Mouse (Mus musculus) brain, embryonic 14.5 days (tissue): ENCODE data around the gene Braf.

ENCODE experiments used
- CTCF ChIP-seq: fragments of 200-500 bp; IDR thresholded peaks from 2 replicates; pipeline ENCODE4 v1.5.1; 2012; ENCODE audit warnings: inconsistent platforms, mild to moderate bottlenecking, moderate library complexity, borderline replicate concordance; ENCODE audit not compliant: insufficient read depth, insufficient read length; ENCODE audit errors: extremely low read depth
- POLR2A ChIP-seq: fragments of 200-500 bp; IDR thresholded peaks from 2 replicates; pipeline ENCODE4 v1.6.1; 2012; ENCODE audit warnings: mild to moderate bottlenecking, inconsistent platforms, borderline replicate concordance; ENCODE audit not compliant: poor library complexity, insufficient read depth, insufficient read length, severe bottlenecking; ENCODE audit errors: extremely low read depth

- TF ChIP-seq CTCF (no peak), POLR2A (peak; percentile 88)
These were observed 167.5 kb downstream of the Braf start, which contains the start of gene Dennd2a for GRCm38 (mm10) chr6:39557723-39558261.
